Mouse (Mus musculus) layer of hippocampus, adult 2 months (tissue): Measurements from ENCODE around the gene Gne. TPM values are rescaled to one million over a fixed set of nuclear protein-coding genes. Genes with fewer than 3 reads are reported as not detected.

Experiments used
- DNase-seq, 2 experiments: peaks; one replicate each; pipeline ENCODE4 v3.0.0; 2022; ENCODE audit warnings: low spot score in 2 of 2
- H3K27ac ChIP-seq: fragments of 200-600 bp; 2 replicates; pipeline ENCODE4 v1.8.1; 2022
- H3K4me3 ChIP-seq: fragments of 200-600 bp; 2 replicates; pipeline ENCODE4 v1.8.1; 2022; ENCODE audit warnings: mild to moderate bottlenecking
- CTCF ChIP-seq: fragments of 200-600 bp; conservative IDR thresholded peaks from 2 replicates; pipeline ENCODE4 v1.8.1; 2022; ENCODE audit warnings: antibody characterized with exemption, mild to moderate bottlenecking, moderate library complexity
- total RNA-seq, 2 experiments: library from RNA; stranded (reverse); gene quantifications; 2 replicates each; pipeline ENCODE4 v1.2.3; 2021

The Gne gene
- total RNA-seq, 2 experiments from 2014 or later: 47.4 to 53.1 TPM

GRCm38 (mm10) chr4:44011799-44012198 is 72.2 kb downstream of the Gne start:
- no peak for DNase-seq
- Histone ChIP-seq H3K4me3 (peak overlapping the region; percentile 78), H3K27ac (peak overlapping the region; percentile 96)
- no peak for TF ChIP-seq CTCF

- TF ChIP-seq CTCF: no peak
- DNase-seq: no peak
- no peak overlapping the region for H3K27ac ChIP-seq
- no peak overlapping the region for H3K4me3 ChIP-seq
Observed at GRCm38 (mm10) chr4:44010893-44011292, 73.1 kb downstream of the Gne start.

GRCm38 (mm10) chr4:44010176-44010575 is 73.8 kb downstream of the Gne start:
- no peak overlapping the region for H3K27ac ChIP-seq
- TF ChIP-seq CTCF: peak; percentile 57

GRCm38 (mm10) chr4:44004623-44005409 is 79.2 kb downstream of the Gne start:
- H3K27ac ChIP-seq: no peak overlapping the region
- TF ChIP-seq CTCF: no peak
- DNase-seq: no peak

More at GRCm38 (mm10) chr4:44010176-44010575, 73.8 kb downstream of the Gne start:
- no peak for DNase-seq
- no peak overlapping the region for H3K4me3 ChIP-seq

GRCm38 (mm10) chr4:44004126-44004525 is 79.9 kb downstream of the Gne start, which contains the start of gene Clta:
Clta (plus strand) TSS chr4:44004452.
- Histone ChIP-seq H3K4me3 (no peak within 1 kb of the TSS), H3K27ac (no peak within 1 kb of the TSS)
- no peak for TF ChIP-seq CTCF
- DNase-seq: no peak

More at GRCm38 (mm10) chr4:44004623-44005409, 79.2 kb downstream of the Gne start:
- no peak overlapping the region for H3K4me3 ChIP-seq

- no peak for TF ChIP-seq CTCF
- H3K27ac ChIP-seq: no peak overlapping the region
- DNase-seq: no peak
Observed at GRCm38 (mm10) chr4:44003622-44004021, 80.4 kb downstream of the Gne start.

GRCm38 (mm10) chr4:43994342-43994741 is 89.6 kb downstream of the Gne start:
- no peak for TF ChIP-seq CTCF
- H3K4me3 ChIP-seq: no peak overlapping the region
- no peak for DNase-seq
- no peak overlapping the region for H3K27ac ChIP-seq

More at GRCm38 (mm10) chr4:44003622-44004021, 80.4 kb downstream of the Gne start:
- no peak overlapping the region for H3K4me3 ChIP-seq

GRCm38 (mm10) chr4:43993072-43993471 is 90.9 kb downstream of the Gne start:
- Histone ChIP-seq H3K27ac (no peak overlapping the region), H3K4me3 (no peak overlapping the region)
- DNase-seq: no peak
- no peak for TF ChIP-seq CTCF

GRCm38 (mm10) chr4:43988976-43989375 is 95.0 kb downstream of the Gne start:
- DNase-seq: no peak
- no peak for TF ChIP-seq CTCF
- Histone ChIP-seq H3K27ac (no peak overlapping the region), H3K4me3 (no peak overlapping the region)

- no peak overlapping the region for H3K27ac ChIP-seq
- no peak for DNase-seq
- TF ChIP-seq CTCF: no peak
- no peak overlapping the region for H3K4me3 ChIP-seq
Observed at GRCm38 (mm10) chr4:43984326-43984725, 99.7 kb downstream of the Gne start.

Other genes starting within 250 kb of the Gne start
- not detected for gene Olfr157, start 244.0 kb downstream of the Gne start, total RNA-seq
- not detected for gene Olfr155, start 232.6 kb downstream of the Gne start, total RNA-seq
- gene Reck, start 208.6 kb downstream of the Gne start, total RNA-seq: 1 to 10 TPM; 7.7 TPM
- 1 to 10 TPM; 2.5 to 2.7 TPM for gene Glipr2, start 126.8 kb downstream of the Gne start, total RNA-seq
- not detected for gene Ccin, start 100.7 kb downstream of the Gne start, total RNA-seq
- 100 to 1,000 TPM; 285 to 293 TPM for gene Clta, start 79.7 kb downstream of the Gne start, total RNA-seq
- gene Rnf38, start 149.6 kb upstream of the Gne start, total RNA-seq: 10 to 100 TPM; 49.8 to 52.3 TPM
- under 1 TPM; 0.49 to 0.66 TPM for gene Melk, start 216.7 kb upstream of the Gne start, total RNA-seq